Mouse (Mus musculus) C2C12 (cell line): ENCODE measurements around the gene Bahd1. TPM values are rescaled to one million over a fixed set of nuclear protein-coding genes. Genes with fewer than 3 reads are reported as not detected.

Source experiments
- H3K27me3 ChIP-seq: one replicate; pipeline ENCODE4 v1.6.1; 2011; ENCODE audit not compliant: control insufficient read depth, insufficient read depth, insufficient read length
- H3K36me3 ChIP-seq: one replicate; pipeline ENCODE4 v1.6.1; 2011; ENCODE audit not compliant: control insufficient read depth, insufficient read depth
- H3K4me3 ChIP-seq: one replicate; pipeline ENCODE4 v1.5.1; 2011; ENCODE audit warnings: mild to moderate bottlenecking, control low read depth; ENCODE audit not compliant: poor library complexity, insufficient read depth, severe bottlenecking
- H3K79me2 ChIP-seq: one replicate; pipeline ENCODE4 v1.6.1; 2011; ENCODE audit not compliant: control insufficient read depth, insufficient read depth
- H3K79me3 ChIP-seq: one replicate; pipeline ENCODE4 v1.6.1; 2011; ENCODE audit warnings: low read depth, control low read depth
- H3ac ChIP-seq: one replicate; pipeline ENCODE3; 2011; ENCODE audit warnings: low read depth; ENCODE audit not compliant: control insufficient read depth, insufficient read length
- CEBPB ChIP-seq: IDR thresholded peaks from one replicate; pipeline ENCODE4 v1.6.1; 2011; ENCODE audit warnings: low read depth, mild to moderate bottlenecking, control low read depth, moderate library complexity
- CTCF ChIP-seq: IDR thresholded peaks from one replicate; pipeline ENCODE4 v1.5.1; 2011; ENCODE audit not compliant: control insufficient read depth, insufficient read depth, insufficient read length
- FOSL1 ChIP-seq: IDR thresholded peaks from one replicate; pipeline ENCODE4 v1.8.0; 2011; ENCODE audit warnings: mild to moderate bottlenecking, low read length; ENCODE audit not compliant: poor library complexity, insufficient read depth, severe bottlenecking
- MAX ChIP-seq: IDR thresholded peaks from one replicate; pipeline ENCODE4 v1.6.1; 2011; ENCODE audit warnings: mild to moderate bottlenecking, control low read depth
- MYOD1 ChIP-seq: IDR thresholded peaks from one replicate; pipeline ENCODE4 v1.6.1; 2011; ENCODE audit warnings: low read depth; ENCODE audit not compliant: control insufficient read depth, insufficient read length
- MYOG ChIP-seq: IDR thresholded peaks from one replicate; pipeline ENCODE4 v1.6.1; 2011; ENCODE audit not compliant: control insufficient read depth, insufficient read length; ENCODE audit errors: extremely low read depth
- USF1 ChIP-seq: IDR thresholded peaks from one replicate; pipeline ENCODE4 v1.6.1; 2011; ENCODE audit warnings: low read depth, mild to moderate bottlenecking, control low read depth, moderate library complexity
- polyA plus RNA-seq: library from polyadenylated mRNA; unstranded; fragments of >200 nt; fragmentation: generic; extraction: Trizol; gene quantifications from one replicate; pipeline ENCODE4 v1.2.1, GENCODE M21; 2012; ENCODE audit warnings: missing spikeins

Gene Bahd1
- polyA plus RNA-seq, 1 experiment, result 8.6 TPM

GRCm38 (mm10) chr2:118895990-118896913, 3.9 kb upstream of the Bahd1 start:
- Histone ChIP-seq H3K79me2 (no peaks in the 10 kb centered on the region), H3K4me3 (peak overlapping the region; percentile 11), H3K79me3 (no peaks in the 10 kb centered on the region), H3K36me3 (no peaks in the 10 kb centered on the region), H3K27me3 (peaks cover 44% of the 10 kb centered on the region), H3ac (peak overlapping the region; percentile 10)
- TF ChIP-seq MYOD1 (no peak), CTCF (no peak), MAX (no peak), CEBPB (no peak), FOSL1 (no peak), USF1 (no peak), MYOG (no peak)

GRCm38 (mm10) chr2:118896914-118897291, 3.3 kb upstream of the Bahd1 start:
- Histone ChIP-seq H3K27me3 (peaks cover 42% of the 10 kb centered on the region), H3K4me3 (no peak overlapping the region), H3K36me3 (no peaks in the 10 kb centered on the region), H3K79me2 (peaks cover under 1% of the 10 kb centered on the region), H3K79me3 (no peaks in the 10 kb centered on the region), H3ac (no peak overlapping the region)
- TF ChIP-seq CTCF (no peak), MAX (no peak), MYOD1 (no peak), USF1 (no peak), FOSL1 (no peak), MYOG (no peak), CEBPB (no peak)

- H3K27me3 ChIP-seq, result peaks cover 42% of the 10 kb centered on the region
- no peak overlapping the region for H3K4me3 ChIP-seq
- H3K36me3 ChIP-seq, result no peaks in the 10 kb centered on the region
- H3ac ChIP-seq, result no peak overlapping the region
- H3K79me2 ChIP-seq, result peaks cover 5% of the 10 kb centered on the region
- TF ChIP-seq MYOG (no peak), MAX (no peak), MYOD1 (no peak)
- H3K79me3 ChIP-seq, result no peaks in the 10 kb centered on the region
Measured at GRCm38 (mm10) chr2:118897392-118897791, 2.8 kb upstream of the Bahd1 start.

- Histone ChIP-seq H3K27me3 (peaks cover 41% of the 10 kb centered on the region), H3K79me2 (peaks cover 9% of the 10 kb centered on the region), H3K79me3 (no peaks in the 10 kb centered on the region), H3K36me3 (no peaks in the 10 kb centered on the region), H3K4me3 (no peak overlapping the region), H3ac (no peak overlapping the region)
- TF ChIP-seq CEBPB, result no peak
- TF ChIP-seq MYOD1, result no peak
- TF ChIP-seq MAX, result no peak
- TF ChIP-seq FOSL1, result no peak
- no peak for TF ChIP-seq USF1
Measured at GRCm38 (mm10) chr2:118897808-118898207, 2.4 kb upstream of the Bahd1 start.

- H3K27me3 ChIP-seq, result peaks cover 36% of the 10 kb centered on the region
- H3K36me3 ChIP-seq, result no peaks in the 10 kb centered on the region
- TF ChIP-seq CTCF (no peak), CEBPB (no peak), FOSL1 (no peak), USF1 (no peak), MYOD1 (no peak), MYOG (no peak), MAX (no peak)
- no peak overlapping the region for H3ac ChIP-seq
- H3K4me3 ChIP-seq, result no peak overlapping the region
- H3K79me3 ChIP-seq, result no peaks in the 10 kb centered on the region
- peaks cover 18% of the 10 kb centered on the region for H3K79me2 ChIP-seq
Measured at GRCm38 (mm10) chr2:118898771-118899170, 1.4 kb upstream of the Bahd1 start.

- peaks cover 24% of the 10 kb centered on the region for H3K79me2 ChIP-seq
- H3K27me3 ChIP-seq, result peaks cover 36% of the 10 kb centered on the region
- TF ChIP-seq MYOG, result no peak
- TF ChIP-seq MYOD1, result no peak
- TF ChIP-seq USF1, result no peak
- TF ChIP-seq FOSL1, result no peak
- H3K4me3 ChIP-seq, result no peak overlapping the region
- no peaks in the 10 kb centered on the region for H3K36me3 ChIP-seq
- H3ac ChIP-seq, result no peak overlapping the region
- no peaks in the 10 kb centered on the region for H3K79me3 ChIP-seq
Measured at GRCm38 (mm10) chr2:118899306-118899705, 871 bp upstream of the Bahd1 start.
